Mouse (Mus musculus) MEL (cell line): ENCODE data around the gene Hinfp. TPM values are rescaled to one million over a fixed set of nuclear protein-coding genes. Genes with fewer than 3 reads are reported as not detected.

Experiments used
- DNase-seq: peaks from one replicate; pipeline ENCODE4 v3.0.0; 2011; ENCODE audit warnings: low read depth, low spot score
- H3K27ac ChIP-seq: 2 replicates; pipeline ENCODE4 v1.5.1; 2012; ENCODE audit warnings: low read depth, mild to moderate bottlenecking, control low read depth, low read length, moderate library complexity; ENCODE audit not compliant: control insufficient read depth
- H3K27me3 ChIP-seq, 2 experiments: fragments of 150-350 bp in 1 of 2; sonication (generic) in 1 of 2; 2 replicates each; pipeline ENCODE4 v1.6.1; 2012; ENCODE audit warnings: low read length in 2 of 2, mild to moderate bottlenecking in 2 of 2, improper control_type of control experiment in 1 of 2, moderate library complexity in 1 of 2; ENCODE audit not compliant: insufficient read depth in 2 of 2, control insufficient read depth in 1 of 2
- H3K36me3 ChIP-seq, 2 experiments: 2 replicates each; pipeline ENCODE4 v1.6.1; 2012 to 2014; ENCODE audit warnings: low read length in 2 of 2, improper control_type of control experiment in 1 of 2, inconsistent platforms in 1 of 2, mild to moderate bottlenecking in 1 of 2; ENCODE audit not compliant: insufficient read depth in 2 of 2, control insufficient read depth in 1 of 2
- H3K4me1 ChIP-seq, 2 experiments: fragments of 150-350 bp in 1 of 2; sonication (generic) in 1 of 2; 2 replicates each; pipeline ENCODE4 v1.6.1; 2012; ENCODE audit warnings: low read length in 2 of 2, improper control_type of control experiment in 1 of 2, mild to moderate bottlenecking in 1 of 2; ENCODE audit not compliant: insufficient read depth in 2 of 2, control insufficient read depth in 1 of 2
- H3K4me3 ChIP-seq, 2 experiments: fragments of 150-350 bp in 1 of 2; sonication (generic) in 1 of 2; 2 replicates each; pipeline ENCODE4 v1.5.1; 2012; ENCODE audit warnings: low read depth in 2 of 2, low read length in 2 of 2, mild to moderate bottlenecking in 2 of 2, moderate library complexity in 2 of 2, control low read depth in 1 of 2, improper control_type of control experiment in 1 of 2; ENCODE audit not compliant: control insufficient read depth in 1 of 2, insufficient read depth in 1 of 2
- H3K79me2 ChIP-seq: 2 replicates; pipeline ENCODE4 v1.6.1; 2012; ENCODE audit warnings: mild to moderate bottlenecking, low read length, moderate library complexity; ENCODE audit not compliant: control insufficient read depth, poor library complexity, insufficient read depth
- H3K9ac ChIP-seq: 2 replicates; pipeline ENCODE4 v1.6.1; 2012; ENCODE audit warnings: low read depth, mild to moderate bottlenecking, control low read depth, low read length, moderate library complexity; ENCODE audit not compliant: control insufficient read depth, poor library complexity, severe bottlenecking
- H3K9me3 ChIP-seq: fragments of 150-350 bp; sonication (generic); replicated peaks from 2 replicates; pipeline ENCODE4 v1.6.1; 2012; ENCODE audit warnings: mild to moderate bottlenecking, low read length, improper control_type of control experiment, moderate library complexity; ENCODE audit not compliant: insufficient read depth
- CHD1 ChIP-seq: IDR thresholded peaks from 2 replicates; pipeline ENCODE4 v1.6.1; 2012; ENCODE audit warnings: low read depth, mild to moderate bottlenecking, inconsistent platforms, low read length, improper control_type of control experiment
- CHD2 ChIP-seq: IDR thresholded peaks from 2 replicates; pipeline ENCODE4 v1.6.1; 2011; ENCODE audit warnings: low read length, improper control_type of control experiment
- ELF1 ChIP-seq: IDR thresholded peaks from 2 replicates; pipeline ENCODE4 v1.6.1; 2014; ENCODE audit warnings: low read depth, mild to moderate bottlenecking, inconsistent platforms, low read length, improper control_type of control experiment, moderate library complexity
- GABPA ChIP-seq: IDR thresholded peaks from 2 replicates; pipeline ENCODE4 v1.6.1; 2012; ENCODE audit warnings: low read depth, mild to moderate bottlenecking, inconsistent platforms, low read length, improper control_type of control experiment, moderate library complexity
- MAFK ChIP-seq: IDR thresholded peaks from 2 replicates; pipeline ENCODE4 v1.6.1; 2011; ENCODE audit warnings: low read depth, mild to moderate bottlenecking, low read length, improper control_type of control experiment, borderline replicate concordance
- MAZ ChIP-seq: IDR thresholded peaks from 2 replicates; pipeline ENCODE4 v1.6.1; 2012; ENCODE audit warnings: low read depth, mild to moderate bottlenecking, inconsistent platforms, low read length, improper control_type of control experiment
- MXI1 ChIP-seq: IDR thresholded peaks from 2 replicates; pipeline ENCODE4 v1.6.1; 2011; ENCODE audit warnings: mild to moderate bottlenecking, low read depth, low read length, improper control_type of control experiment
- MYB ChIP-seq: IDR thresholded peaks from 2 replicates; pipeline ENCODE4 v1.6.1; 2011; ENCODE audit warnings: mild to moderate bottlenecking, low read depth, low read length, improper control_type of control experiment
- POLR2A ChIP-seq, 2 experiments: IDR thresholded peaks; 2 replicates each; pipeline ENCODE4 v1.6.1; 2011 to 2012; ENCODE audit warnings: low read length in 2 of 2, mild to moderate bottlenecking in 2 of 2, control low read depth in 1 of 2, improper control_type of control experiment in 1 of 2, low read depth in 1 of 2, moderate library complexity in 1 of 2; ENCODE audit not compliant: control insufficient read depth in 1 of 2, insufficient read depth in 1 of 2, poor library complexity in 1 of 2
- RAD21 ChIP-seq: IDR thresholded peaks from 2 replicates; pipeline ENCODE4 v1.6.1; 2011; ENCODE audit warnings: mild to moderate bottlenecking, low read depth, low read length, improper control_type of control experiment
- SIN3A ChIP-seq: IDR thresholded peaks from 2 replicates; pipeline ENCODE4 v1.6.1; 2012; ENCODE audit warnings: low read length, improper control_type of control experiment, inconsistent platforms
- USF1 ChIP-seq: IDR thresholded peaks from 2 replicates; pipeline ENCODE4 v1.6.1; 2014; ENCODE audit warnings: low read depth, mild to moderate bottlenecking, inconsistent platforms, low read length, improper control_type of control experiment, moderate library complexity
- USF2 ChIP-seq, 2 experiments: IDR thresholded peaks; 2 replicates each; pipeline ENCODE4 v1.6.1; 2011 to 2012; ENCODE audit warnings: improper control_type of control experiment in 2 of 2, low read length in 2 of 2, borderline replicate concordance in 1 of 2, inconsistent platforms in 1 of 2, low read depth in 1 of 2, mild to moderate bottlenecking in 1 of 2; ENCODE audit not compliant: insufficient read depth in 1 of 2
- ZC3H11A ChIP-seq: IDR thresholded peaks from 2 replicates; pipeline ENCODE4 v1.6.1; 2012; ENCODE audit warnings: low read depth, mild to moderate bottlenecking, inconsistent platforms, low read length, improper control_type of control experiment
- polyA plus RNA-seq, 2 experiments: library from polyadenylated mRNA; stranded (reverse) in 1 of 2; unstranded in 1 of 2; fragments of >175 nt in 1 of 2; fragments of >200 nt in 1 of 2; gene quantifications; 2 replicates each; pipeline versions ENCODE4 v1.2.1 to v1.2.4; 2012; ENCODE audit warnings: low replicate concordance in 2 of 2, low read depth in 1 of 2; ENCODE audit not compliant: insufficient read length in 2 of 2, insufficient read depth in 1 of 2, missing spikeins in 1 of 2
- total RNA-seq: library from RNA; depleted of rRNA; stranded (reverse); fragments of 300-350 nt; gene quantifications from 2 replicates; pipeline ENCODE4 v1.2.3, GENCODE M21; 2012

Hinfp gene
- total and polyA plus RNA-seq, 3 experiments: 16.4 to 31.3 TPM; not detected in 1

DNA sequence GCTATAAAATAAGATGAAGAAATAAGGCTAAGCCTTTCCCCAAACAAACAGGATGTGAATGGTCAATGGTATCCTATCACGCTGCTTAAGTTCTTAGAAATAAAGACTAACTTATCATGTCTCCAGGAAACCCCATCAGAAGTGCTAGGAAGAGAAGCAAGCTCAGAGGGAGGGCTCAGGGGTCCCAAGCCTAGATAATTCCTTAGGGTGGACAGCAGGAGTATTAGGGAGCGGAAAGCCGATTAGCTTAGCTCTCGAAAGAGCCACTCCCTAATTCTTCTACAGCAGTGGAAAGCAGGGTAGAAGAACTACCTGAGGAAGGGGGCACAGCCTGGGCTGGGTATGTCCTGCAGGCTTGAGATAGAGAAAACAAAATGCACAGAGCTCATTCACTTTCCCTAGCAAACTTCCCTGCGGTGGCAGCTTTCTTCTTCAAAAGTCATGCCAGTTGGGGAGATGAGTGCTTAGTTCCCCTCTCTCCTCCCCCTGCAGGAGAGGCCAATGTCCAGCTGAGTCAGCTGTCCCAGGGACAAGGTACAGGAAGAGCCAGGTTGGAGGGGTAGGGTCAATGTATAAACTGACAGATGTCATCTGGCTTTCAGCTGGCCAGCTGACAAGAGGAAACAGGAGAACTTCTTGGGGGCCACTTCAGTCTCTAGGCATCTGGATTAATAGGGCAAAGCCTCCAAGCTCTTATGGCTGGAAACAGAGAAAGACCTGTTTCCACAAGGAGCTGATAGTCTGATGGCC is 12.8 kb upstream of the Hinfp start:
- Histone ChIP-seq H3K4me1 (peaks cover 8 to 12% of the 10 kb centered on the region in 2 experiments), H3K27ac (no peak overlapping the region), H3K4me3 (no peak overlapping the region), H3K36me3 (peaks cover 0 to 10% of the 10 kb centered on the region in 2 experiments; a peak in 2 of 4 replicates), H3K9ac (no peak overlapping the region), H3K27me3 (no peaks in the 10 kb centered on the region), H3K79me2 (peaks cover 9% of the 10 kb centered on the region; the same call in 1 of the 2 replicates), H3K9me3 (no peaks in the 10 kb centered on the region)
- TF ChIP-seq ELF1 (no peak), ZC3H11A (no peak), SIN3A (no peak), POLR2A (IDR thresholded peaks at IDR 0.05; ENCODE audit: control insufficient read depth in 1 of 2, insufficient read depth in 1 of 2, low read depth in 1 of 2, low read length in 2 of 2, poor library complexity in 1 of 2) (no peak), MAZ (no peak), RAD21 (no peak), MYB (no peak), GABPA (no peak), MXI1 (no peak)
- no peak for DNase-seq

- Histone ChIP-seq H3K9ac (no peak overlapping the region), H3K27ac (no peak overlapping the region), H3K27me3 (no peaks in the 10 kb centered on the region), H3K36me3 (peaks cover 0 to 10% of the 10 kb centered on the region in 2 experiments; a peak in 2 of 4 replicates), H3K79me2 (peaks cover 9% of the 10 kb centered on the region; the same call in 1 of the 2 replicates), H3K9me3 (no peaks in the 10 kb centered on the region), H3K4me1 (peaks cover 8 to 12% of the 10 kb centered on the region in 2 experiments), H3K4me3 (no peak overlapping the region)
- no peak for DNase-seq
- TF ChIP-seq USF1: peak; percentile 73
- no peak for TF ChIP-seq MAFK
These were observed 12.0 kb upstream of the Hinfp start for GRCm38 (mm10) chr9:44317452-44317851.

GRCm38 (mm10) chr9:44314910-44315309 is 9.4 kb upstream of the Hinfp start:
- Histone ChIP-seq H3K9me3 (no peaks in the 10 kb centered on the region), H3K79me2 (peaks cover 8% of the 10 kb centered on the region; the same call in 1 of the 2 replicates), H3K4me1 (peaks cover 3 to 9% of the 10 kb centered on the region in 2 experiments), H3K27me3 (no peaks in the 10 kb centered on the region), H3K36me3 (peaks cover 0 to 4% of the 10 kb centered on the region in 2 experiments; a peak in 1 of 4 replicates), H3K4me3 (no peak overlapping the region), H3K27ac (no peak overlapping the region), H3K9ac (no peak overlapping the region)
- DNase-seq: no peak
- TF ChIP-seq USF2 (IDR thresholded peaks at IDR 0.05; ENCODE audit: borderline replicate concordance in 1 of 2, insufficient read depth in 1 of 2, low read depth in 1 of 2, low read length in 2 of 2): no peak
- TF ChIP-seq SIN3A: no peak
- TF ChIP-seq CHD2: no peak
- no peak for TF ChIP-seq ELF1
- TF ChIP-seq CHD1: no peak
- no peak for TF ChIP-seq POLR2A (IDR thresholded peaks at IDR 0.05; ENCODE audit: control insufficient read depth in 1 of 2, insufficient read depth in 1 of 2, low read depth in 1 of 2, low read length in 2 of 2, poor library complexity in 1 of 2)
- TF ChIP-seq MAZ: no peak
